Mouse (Mus musculus) hindbrain, postnatal 0 days (tissue): ENCODE data around the gene Wdr81. TPM values are rescaled to one million over a fixed set of nuclear protein-coding genes. Genes with fewer than 3 reads are reported as not detected.
A peak's percentile ranks its signal among the peaks of the same experiment; 100 is the strongest.

Experiments
- ATAC-seq: fragments of 200-750 bp; cut with Nextera tagmentation; 2 replicates; pipeline ENCODE4 v1.8.0; 2017; ENCODE audit warnings: mild to moderate bottlenecking, moderate TSS enrichment, moderate library complexity
- DNase-seq: peaks from one replicate; pipeline ENCODE4 v3.0.0-alpha.2; 2015; ENCODE audit warnings: low spot score
- H3K27ac ChIP-seq: fragments of 300-500 bp; sonication (generic); 2 replicates; pipeline ENCODE4 v1.5.1; 2014; ENCODE audit warnings: mild to moderate bottlenecking
- H3K27me3 ChIP-seq: fragments of 300-500 bp; sonication (generic); 2 replicates; pipeline ENCODE4 v1.6.1; 2014; ENCODE audit warnings: low read length, mixed read lengths; ENCODE audit not compliant: insufficient read depth
- H3K36me3 ChIP-seq: fragments of 300-500 bp; sonication (generic); 2 replicates; pipeline ENCODE4 v1.6.1; 2014; ENCODE audit warnings: low read length, mixed read lengths; ENCODE audit not compliant: insufficient read depth
- H3K4me1 ChIP-seq: fragments of 300-500 bp; sonication (generic); 2 replicates; pipeline ENCODE4 v1.6.1; 2014; ENCODE audit warnings: antibody characterized with exemption, low read length, mixed read lengths; ENCODE audit not compliant: insufficient read depth
- H3K4me2 ChIP-seq: fragments of 300-500 bp; sonication (generic); 2 replicates; pipeline ENCODE4 v1.6.1; 2014; ENCODE audit warnings: low read depth, mild to moderate bottlenecking, low read length, moderate library complexity, mixed read lengths
- H3K4me3 ChIP-seq: fragments of 300-500 bp; sonication (generic); 2 replicates; pipeline ENCODE4 v1.5.1; 2014; ENCODE audit warnings: low read length
- H3K9ac ChIP-seq: fragments of 300-500 bp; sonication (generic); replicated peaks from 2 replicates; pipeline ENCODE4 v1.6.1; 2014; ENCODE audit warnings: mild to moderate bottlenecking, low read length, moderate library complexity, mixed read lengths
- H3K9me3 ChIP-seq: fragments of 300-500 bp; sonication (generic); 2 replicates; pipeline ENCODE4 v1.6.1; 2016; ENCODE audit warnings: low read length, mixed read lengths
- CTCF ChIP-seq: IDR thresholded peaks from 2 replicates; pipeline ENCODE4 v1.5.1; 2016; ENCODE audit warnings: antibody characterized with exemption, control low read depth, low read depth
- WGBS: fragments of 180-500 bp; shearing (Covaris S2); extraction: QIAGEN DNeasy Blood & Tissue Kit; methylation state at CpG from one replicate; pipeline ENCODE4 v1.1.7; 2014; 5-methylcytosine and 5-hydroxymethylcytosine counted together
- polyA plus RNA-seq: library from polyadenylated mRNA; unstranded; fragments of >200 nt; fragmentation: Nextera tagmentation; extraction: Ambion mirVana; gene quantifications from 2 replicates; pipeline ENCODE4 v1.2.1, GENCODE M21; 2015
- total RNA-seq: library from RNA; depleted of rRNA; stranded (reverse); fragments of >200 nt; gene quantifications from 2 replicates; pipeline ENCODE4 v1.2.3, GENCODE M21; 2014

Gene Wdr81
- total and polyA plus RNA-seq, 2 experiments from 2014 or later, result 4.1 to 20.4 TPM

GRCm38 (mm10) chr11:75450304-75450908 lies 4.1 kb downstream of the Wdr81 start:
- DNase-seq (no peak), ATAC-seq (no peak)
- H3K27ac ChIP-seq, result no peak overlapping the region
- no peak overlapping the region for H3K4me2 ChIP-seq
- peaks cover 24% of the 10 kb centered on the region; the same call in 1 of the 2 replicates for H3K36me3 ChIP-seq
- WGBS, result 84% methylated on average over 8 of the region's 8 CpGs
- peaks cover 10% of the 10 kb centered on the region; the same call in 1 of the 2 replicates for H3K4me1 ChIP-seq
- H3K4me3 ChIP-seq, result no peak overlapping the region
- TF ChIP-seq CTCF, result no peak
- no peak overlapping the region for H3K9ac ChIP-seq
- no peaks in the 10 kb centered on the region for H3K27me3 ChIP-seq
- no peaks in the 10 kb centered on the region for H3K9me3 ChIP-seq

GRCm38 (mm10) chr11:75449695-75450094 lies 4.8 kb downstream of the Wdr81 start:
- H3K27me3 ChIP-seq, result no peaks in the 10 kb centered on the region
- peaks cover 24% of the 10 kb centered on the region; the same call in 1 of the 2 replicates for H3K36me3 ChIP-seq
- H3K4me2 ChIP-seq, result no peak overlapping the region
- no peak for ATAC-seq
- no peak overlapping the region for H3K4me3 ChIP-seq
- H3K27ac ChIP-seq, result no peak overlapping the region
- peaks cover 7% of the 10 kb centered on the region; the same call in 1 of the 2 replicates for H3K4me1 ChIP-seq
- H3K9ac ChIP-seq, result no peak overlapping the region
- no peak for DNase-seq
- no peaks in the 10 kb centered on the region for H3K9me3 ChIP-seq
- no peak for TF ChIP-seq CTCF
- 68% methylated on average over 7 of the region's 7 CpGs for WGBS

GRCm38 (mm10) chr11:75448575-75448974 lies 5.9 kb downstream of the Wdr81 start:
- no peaks in the 10 kb centered on the region for H3K9me3 ChIP-seq
- TF ChIP-seq CTCF, result no peak
- H3K9ac ChIP-seq, result no peak overlapping the region
- H3K4me2 ChIP-seq, result no peak overlapping the region
- ATAC-seq (no peak), DNase-seq (no peak)
- no peak overlapping the region for H3K4me3 ChIP-seq
- peaks cover 2% of the 10 kb centered on the region; the same call in 1 of the 2 replicates for H3K4me1 ChIP-seq
- H3K27me3 ChIP-seq, result no peaks in the 10 kb centered on the region
- H3K27ac ChIP-seq, result no peak overlapping the region
- H3K36me3 ChIP-seq, result peaks cover 24% of the 10 kb centered on the region; the same call in 1 of the 2 replicates
- 82% methylated on average over 3 of the region's 3 CpGs for WGBS

GRCm38 (mm10) chr11:75443711-75444110 lies 10.8 kb downstream of the Wdr81 start:
- Histone ChIP-seq H3K27ac (no peak overlapping the region), H3K4me2 (no peak overlapping the region), H3K36me3 (peaks cover 27% of the 10 kb centered on the region), H3K9me3 (no peaks in the 10 kb centered on the region), H3K9ac (no peak overlapping the region), H3K27me3 (no peaks in the 10 kb centered on the region), H3K4me3 (no peak overlapping the region), H3K4me1 (no peaks in the 10 kb centered on the region)
- WGBS, result 49% methylated on average over 8 of the region's 8 CpGs
- TF ChIP-seq CTCF, result no peak
- ATAC-seq (no peak), DNase-seq (no peak)

GRCm38 (mm10) chr11:75441601-75442000 lies 12.9 kb downstream of the Wdr81 start:
- H3K27ac ChIP-seq, result no peak overlapping the region
- 56% methylated on average over 16 of the region's 16 CpGs for WGBS
- H3K4me3 ChIP-seq, result no peak overlapping the region
- H3K9ac ChIP-seq, result no peak overlapping the region
- DNase-seq, result peak; percentile 53
- no peak for ATAC-seq
- H3K9me3 ChIP-seq, result no peaks in the 10 kb centered on the region
- TF ChIP-seq CTCF, result no peak
- H3K36me3 ChIP-seq, result peaks cover 10% of the 10 kb centered on the region
- H3K27me3 ChIP-seq, result no peaks in the 10 kb centered on the region
- no peak overlapping the region for H3K4me2 ChIP-seq
- H3K4me1 ChIP-seq, result no peaks in the 10 kb centered on the region

- H3K27ac ChIP-seq, result no peak overlapping the region
- no peak overlapping the region for H3K4me3 ChIP-seq
- H3K4me2 ChIP-seq, result no peak overlapping the region
- no peaks in the 10 kb centered on the region for H3K9me3 ChIP-seq
- no peak for TF ChIP-seq CTCF
- no peak for DNase-seq
- 81% methylated on average over 7 of the region's 7 CpGs for WGBS
- no peaks in the 10 kb centered on the region for H3K4me1 ChIP-seq
- no peak for ATAC-seq
- H3K27me3 ChIP-seq, result no peaks in the 10 kb centered on the region
- peaks cover 9% of the 10 kb centered on the region for H3K36me3 ChIP-seq
- H3K9ac ChIP-seq, result no peak overlapping the region
Measured at GRCm38 (mm10) chr11:75441034-75441433, 13.5 kb downstream of the Wdr81 start.

- Histone ChIP-seq H3K36me3 (peaks cover 9% of the 10 kb centered on the region), H3K27me3 (no peaks in the 10 kb centered on the region), H3K27ac (no peak overlapping the region), H3K4me2 (no peak overlapping the region), H3K9ac (no peak overlapping the region), H3K9me3 (no peaks in the 10 kb centered on the region), H3K4me1 (no peaks in the 10 kb centered on the region), H3K4me3 (no peak overlapping the region)
- DNase-seq (no peak), ATAC-seq (no peak)
- WGBS, result 98% methylated on average over 3 of the region's 3 CpGs
- TF ChIP-seq CTCF, result no peak
Measured at GRCm38 (mm10) chr11:75439951-75440350, 14.6 kb downstream of the Wdr81 start.
